8 mouse cellular contexts compared by ENCODE assay signal in the genomic region with DNA sequence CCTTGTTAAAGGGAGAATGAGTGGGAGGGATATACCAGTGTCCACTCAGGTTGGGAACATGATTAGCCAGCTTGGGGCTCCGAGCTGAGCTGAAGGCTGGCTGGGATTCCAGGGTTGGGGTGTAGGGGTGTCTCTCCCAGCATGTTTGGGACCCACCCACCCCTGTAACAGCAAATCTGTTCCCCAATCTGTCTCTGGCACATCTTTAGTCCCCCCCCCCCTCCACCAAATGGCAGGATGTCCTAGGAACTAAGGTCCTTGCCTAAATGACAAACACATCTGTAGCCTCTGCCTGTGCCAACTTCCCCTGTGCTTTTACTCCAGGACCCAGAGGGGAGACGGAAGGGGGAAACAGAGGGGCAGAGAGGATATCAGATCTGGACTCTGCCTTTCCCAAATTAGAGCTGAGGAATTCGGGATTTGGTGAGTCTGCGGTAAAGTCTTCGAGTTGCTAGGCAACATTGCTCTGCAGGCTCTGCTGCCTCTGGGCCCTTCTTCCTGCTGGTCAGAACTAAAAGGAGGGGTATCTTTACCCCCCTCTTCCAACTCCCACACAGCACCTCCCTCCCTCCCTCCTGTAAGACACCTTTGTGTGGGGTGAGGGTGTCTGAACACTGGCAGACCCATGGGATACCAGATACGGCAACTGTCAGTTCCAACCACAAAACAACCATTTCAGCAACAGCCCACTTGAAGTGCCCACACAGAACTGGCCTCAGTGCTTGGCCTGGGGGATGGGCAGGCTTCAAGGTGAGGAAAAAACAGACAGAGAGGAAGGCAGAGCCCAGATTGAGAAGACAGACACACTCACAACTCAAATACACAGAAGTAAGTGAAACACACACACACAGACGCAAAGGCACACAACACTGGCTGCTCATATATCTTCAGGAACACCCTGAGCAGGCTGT. TPM values are rescaled to one million over a fixed set of nuclear protein-coding genes. Genes with fewer than 3 reads are reported as not detected.
DNase-seq lines count a peak whose midpoint lies in the region; ATAC-seq and TF ChIP-seq lines count a peak whose summit lies in the region.

A gene (plus strand): TSS at position 861 of the 911 bp plus-strand sequence.

- peaks cover 21% of the 10 kb centered on the region for H3K4me1 ChIP-seq in hindbrain, embryonic 13.5 days (replicated peaks)
- H3K4me1 ChIP-seq in hindbrain, embryonic 12.5 days, result peaks cover 23% of the 10 kb centered on the region
- peaks cover 4% of the 10 kb centered on the region; the same call in 1 of the 2 replicates for H3K4me1 ChIP-seq in testis, adult 2 months (ENCODE audit: control insufficient read depth, insufficient read depth, low read length)

- no peaks in the 10 kb centered on the region for H3K36me3 ChIP-seq in hindbrain, embryonic 13.5 days
- H3K36me3 ChIP-seq in hindbrain, embryonic 12.5 days, result no peaks in the 10 kb centered on the region
- no peaks in the 10 kb centered on the region for H3K36me3 ChIP-seq in testis, adult 2 months (ENCODE audit: control insufficient read depth, insufficient read depth, low read length)

- TF ChIP-seq CTCF in testis, adult 2 months (IDR thresholded peaks at IDR 0.05; ENCODE audit: control insufficient read depth, insufficient read depth, insufficient replicate concordance, low read depth, low read length), result no peak

- TF ChIP-seq POLR2A in testis, adult 2 months (IDR thresholded peaks at IDR 0.05; ENCODE audit: control insufficient read depth, low read depth, low read length), result no peak

- DNase-seq in testis, postnatal 14 days (ENCODE audit: low spot score), result no peak
- DNase-seq in layer of hippocampus, postnatal 10 days (ENCODE audit: low spot score in 2 of 2), result no peak
- DNase-seq in urinary bladder, postnatal 25 days (ENCODE audit: low spot score), result no peak
- no peak for DNase-seq in embryo, embryonic 10.5 days (ENCODE audit: low spot score)

- no peak within 1 kb of the TSS for H3K27ac ChIP-seq in hindbrain, embryonic 13.5 days
- H3K27ac ChIP-seq in hindbrain, embryonic 12.5 days, result no peak within 1 kb of the TSS
- H3K27ac ChIP-seq in testis, adult 2 months (ENCODE audit: control insufficient read depth, insufficient read depth, low read depth, low read length), result no peak within 1 kb of the TSS

- H3K4me2 ChIP-seq in hindbrain, embryonic 13.5 days, result no peak within 1 kb of the TSS
- no peak within 1 kb of the TSS for H3K4me2 ChIP-seq in hindbrain, embryonic 12.5 days (replicated peaks)

- H3K27me3 ChIP-seq in hindbrain, embryonic 13.5 days, result peaks cover 71% of the 10 kb centered on the region
- H3K27me3 ChIP-seq in hindbrain, embryonic 12.5 days, result peaks cover 55% of the 10 kb centered on the region
- H3K27me3 ChIP-seq in testis, adult 2 months (ENCODE audit: control insufficient read depth, insufficient read depth, low read length), result no peaks in the 10 kb centered on the region

- no peak within 1 kb of the TSS for H3K4me3 ChIP-seq in hindbrain, embryonic 13.5 days
- H3K4me3 ChIP-seq in hindbrain, embryonic 12.5 days, result no peak within 1 kb of the TSS
- no peak within 1 kb of the TSS for H3K4me3 ChIP-seq in testis, adult 2 months (ENCODE audit: control insufficient read depth, low read depth, low read length)

- H3K9me3 ChIP-seq in hindbrain, embryonic 13.5 days, result no peaks in the 10 kb centered on the region
- no peaks in the 10 kb centered on the region for H3K9me3 ChIP-seq in hindbrain, embryonic 12.5 days (replicated peaks)

- no peak within 1 kb of the TSS for H3K9ac ChIP-seq in hindbrain, embryonic 13.5 days
- no peak within 1 kb of the TSS for H3K9ac ChIP-seq in hindbrain, embryonic 12.5 days

- WGBS in hindbrain, embryonic 13.5 days, result 37% methylated on average over 7 of the region's 7 CpGs
- WGBS in hindbrain, embryonic 12.5 days, result 31% methylated on average over 7 of the region's 7 CpGs

- no peak for ATAC-seq in hindbrain, embryonic 13.5 days (ENCODE audit: low FRiP score)
- no peak for ATAC-seq in hindbrain, embryonic 12.5 days (ENCODE audit: low FRiP score)
- no peak for ATAC-seq in monocyte, adult 5-6 weeks (replicated peaks; ENCODE audit: insufficient number of reproducible peaks, low FRiP score, low TSS enrichment, poor library complexity, severe bottlenecking)

RNA-seq across cellular contexts. Expression of the gene that starts here (rescaled TPM):
- 10.9 and 11.6 TPM in 2 replicates for polyA plus RNA-seq in hindbrain, embryonic 13.5 days (2015; fragmentation: Nextera tagmentation; extraction: Ambion mirVana)
- 9.4 and 12.1 TPM in 2 replicates for polyA plus RNA-seq in hindbrain, embryonic 12.5 days (2016; fragmentation: Nextera tagmentation; extraction: Ambion mirVana)
- polyA plus RNA-seq in testis, adult 2 months (2012; rRNA removed), result 9.6 and 11.9 TPM in 2 replicates
- total RNA-seq in layer of hippocampus, postnatal 10 days (2021), result 10 to 100 TPM; 10.9 to 12.0 TPM
- total RNA-seq in monocyte, adult 5-6 weeks (2017), result 4.1 to 10.4 TPM (median 4.7 TPM) in 3 replicates
